Mouse (Mus musculus): ENCODE data around the gene Igsf9b. TPM values are rescaled to one million over a fixed set of nuclear protein-coding genes. Genes with fewer than 3 reads are reported as not detected.

Gene Igsf9b
- polyA plus RNA-seq (2016; fragmentation: Nextera tagmentation; extraction: Ambion mirVana): 4.2 and 4.8 TPM in 2 replicates

GRCm38 (mm10) chr9:27298411-27299285 is at the start of gene Igsf9b:
TSS of gene Igsf9b (plus strand) at chr9:27299204.
- under 1% methylated on average over 40 of the region's 40 CpGs for WGBS
- H3K27ac ChIP-seq (replicated peaks): peak within 1 kb of the TSS; percentile 67
- H3K36me3 ChIP-seq (replicated peaks): no peaks in the 10 kb centered on the region
- H3K27me3 ChIP-seq (replicated peaks; ENCODE audit: low read depth, poor library complexity, severe bottlenecking): peaks cover 49% of the 10 kb centered on the region
- H3K9me3 ChIP-seq: no peaks in the 10 kb centered on the region
- peaks cover 52% of the 10 kb centered on the region for H3K4me1 ChIP-seq
- H3K4me3 ChIP-seq: peak within 1 kb of the TSS; percentile 79
- peak; percentile 92 for DNase-seq (ENCODE audit: low spot score)

GRCm38 (mm10) chr9:27252034-27252714 is 46.8 kb upstream of the Igsf9b start:
- WGBS: 79% methylated on average over 7 of the region's 7 CpGs

GRCm38 (mm10) chr9:27256454-27256853 is 42.5 kb upstream of the Igsf9b start:
- no peak for DNase-seq (ENCODE audit: low spot score)
- Histone ChIP-seq H3K36me3 (replicated peaks) (no peaks in the 10 kb centered on the region), H3K27me3 (replicated peaks; ENCODE audit: low read depth, poor library complexity, severe bottlenecking) (no peaks in the 10 kb centered on the region), H3K9me3 (no peaks in the 10 kb centered on the region), H3K4me3 (no peak overlapping the region), H3K4me1 (no peaks in the 10 kb centered on the region), H3K27ac (replicated peaks) (no peak overlapping the region)
- 70% methylated on average over 6 of the region's 6 CpGs for WGBS

More at GRCm38 (mm10) chr9:27252034-27252714, 46.8 kb upstream of the Igsf9b start:
- DNase-seq (ENCODE audit: low spot score): no peak
- H3K9me3 ChIP-seq: no peaks in the 10 kb centered on the region
- no peaks in the 10 kb centered on the region for H3K4me1 ChIP-seq
- H3K27ac ChIP-seq (replicated peaks): no peak overlapping the region
- no peaks in the 10 kb centered on the region for H3K36me3 ChIP-seq (replicated peaks)
- no peak overlapping the region for H3K4me3 ChIP-seq
- no peaks in the 10 kb centered on the region for H3K27me3 ChIP-seq (replicated peaks; ENCODE audit: low read depth, poor library complexity, severe bottlenecking)

GRCm38 (mm10) chr9:27260378-27260947 is 38.5 kb upstream of the Igsf9b start:
- no peaks in the 10 kb centered on the region for H3K4me1 ChIP-seq
- 82% methylated on average over 3 of the region's 3 CpGs for WGBS

DNA sequence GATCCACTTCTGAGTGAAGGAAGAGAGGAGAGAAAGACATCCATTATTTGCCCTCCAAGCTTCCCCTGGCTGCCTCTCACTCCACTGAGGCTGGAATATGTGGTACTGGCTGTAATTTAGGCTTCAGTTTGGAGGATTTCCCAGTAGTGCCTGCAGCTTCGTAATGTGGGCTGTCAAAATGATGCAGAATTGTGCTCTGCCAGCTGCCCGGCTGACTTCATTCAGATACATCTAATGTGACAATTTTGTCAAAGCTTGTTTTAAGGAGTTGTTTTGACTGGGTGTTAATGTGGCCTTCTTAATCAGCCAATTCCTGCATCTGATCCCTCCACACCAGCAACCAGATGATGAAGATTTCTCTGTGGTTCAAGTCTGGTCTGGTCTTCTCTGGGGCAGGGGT is 37.1 kb upstream of the Igsf9b start:
- no peak for DNase-seq (ENCODE audit: low spot score)
- WGBS: 74% methylated on average over 2 of the region's 2 CpGs
- Histone ChIP-seq H3K4me1 (no peaks in the 10 kb centered on the region), H3K4me3 (no peak overlapping the region), H3K9me3 (no peaks in the 10 kb centered on the region), H3K36me3 (replicated peaks) (no peaks in the 10 kb centered on the region), H3K27me3 (replicated peaks; ENCODE audit: low read depth, poor library complexity, severe bottlenecking) (no peaks in the 10 kb centered on the region), H3K27ac (replicated peaks) (no peak overlapping the region)

More at GRCm38 (mm10) chr9:27260378-27260947, 38.5 kb upstream of the Igsf9b start:
- Histone ChIP-seq H3K36me3 (replicated peaks) (no peaks in the 10 kb centered on the region), H3K9me3 (no peaks in the 10 kb centered on the region), H3K27me3 (replicated peaks; ENCODE audit: low read depth, poor library complexity, severe bottlenecking) (no peaks in the 10 kb centered on the region), H3K27ac (replicated peaks) (no peak overlapping the region), H3K4me3 (no peak overlapping the region)
- no peak for DNase-seq (ENCODE audit: low spot score)

DNA sequence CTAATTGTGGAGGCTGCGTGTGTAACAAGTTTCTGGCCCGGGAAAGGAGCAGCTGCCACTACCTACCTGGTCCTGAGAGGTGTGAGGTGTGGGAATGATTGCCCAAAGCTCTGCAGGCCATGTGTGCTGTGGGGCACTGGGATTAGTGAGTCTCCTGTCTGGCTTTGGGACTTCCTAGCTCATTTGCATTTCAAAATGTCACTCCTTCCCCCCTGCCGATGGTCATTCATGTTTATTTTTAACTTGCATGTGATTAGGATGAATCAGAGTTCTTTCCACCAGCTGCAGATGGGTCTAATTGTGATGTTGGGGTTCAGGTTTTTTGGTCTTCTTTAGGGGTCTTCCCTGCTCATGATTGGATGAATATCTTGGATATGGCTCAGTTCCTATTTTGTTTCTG is 34.0 kb upstream of the Igsf9b start:
- H3K4me1 ChIP-seq: no peaks in the 10 kb centered on the region
- 63% methylated on average over 3 of the region's 3 CpGs for WGBS
- H3K27me3 ChIP-seq (replicated peaks; ENCODE audit: low read depth, poor library complexity, severe bottlenecking): no peaks in the 10 kb centered on the region
- H3K36me3 ChIP-seq (replicated peaks): no peaks in the 10 kb centered on the region
- no peak for DNase-seq (ENCODE audit: low spot score)
- H3K9me3 ChIP-seq: no peaks in the 10 kb centered on the region
- H3K4me3 ChIP-seq: no peak overlapping the region
- no peak overlapping the region for H3K27ac ChIP-seq (replicated peaks)

- Histone ChIP-seq H3K36me3 (replicated peaks) (no peaks in the 10 kb centered on the region), H3K4me3 (no peak overlapping the region), H3K27me3 (replicated peaks; ENCODE audit: low read depth, poor library complexity, severe bottlenecking) (no peaks in the 10 kb centered on the region), H3K27ac (replicated peaks) (no peak overlapping the region), H3K9me3 (no peaks in the 10 kb centered on the region), H3K4me1 (no peaks in the 10 kb centered on the region)
- DNase-seq (ENCODE audit: low spot score): no peak
- 90% methylated on average over 5 of the region's 5 CpGs for WGBS
Measured at GRCm38 (mm10) chr9:27267878-27268277, 31.1 kb upstream of the Igsf9b start.

DNA sequence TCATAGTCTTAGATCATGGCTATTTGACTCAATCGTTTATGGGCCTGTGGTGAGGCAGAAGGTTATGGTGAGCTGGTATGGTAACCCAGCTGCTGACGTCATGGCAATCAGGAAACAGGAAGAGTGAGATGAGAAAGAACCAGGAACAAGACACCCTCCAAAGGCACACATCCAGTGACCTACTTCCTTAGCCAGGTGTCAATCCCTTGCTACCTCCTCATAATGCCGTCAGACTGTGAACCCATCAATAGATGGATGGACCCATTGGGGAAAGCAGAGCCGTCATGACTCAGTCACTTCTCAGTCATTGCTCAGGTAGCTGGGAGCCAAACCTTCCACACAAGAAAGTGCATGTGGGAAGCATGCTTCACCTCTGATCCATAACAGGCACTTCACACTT is 30.5 kb upstream of the Igsf9b start:
- Histone ChIP-seq H3K27ac (replicated peaks) (no peak overlapping the region), H3K4me3 (no peak overlapping the region), H3K9me3 (no peaks in the 10 kb centered on the region), H3K4me1 (no peaks in the 10 kb centered on the region), H3K27me3 (replicated peaks; ENCODE audit: low read depth, poor library complexity, severe bottlenecking) (no peaks in the 10 kb centered on the region), H3K36me3 (replicated peaks) (no peaks in the 10 kb centered on the region)
- DNase-seq (ENCODE audit: low spot score): no peak
- 87% methylated on average over 4 of the region's 4 CpGs for WGBS

- 72% methylated on average over 4 of the region's 4 CpGs for WGBS
- Histone ChIP-seq H3K4me1 (no peaks in the 10 kb centered on the region), H3K36me3 (replicated peaks) (no peaks in the 10 kb centered on the region), H3K9me3 (no peaks in the 10 kb centered on the region), H3K27me3 (replicated peaks; ENCODE audit: low read depth, poor library complexity, severe bottlenecking) (no peaks in the 10 kb centered on the region), H3K4me3 (no peak overlapping the region), H3K27ac (replicated peaks) (no peak overlapping the region)
- DNase-seq (ENCODE audit: low spot score): no peak
Measured at GRCm38 (mm10) chr9:27269322-27269721, 29.7 kb upstream of the Igsf9b start.

GRCm38 (mm10) chr9:27269904-27270303 is 29.1 kb upstream of the Igsf9b start:
- Histone ChIP-seq H3K4me3 (no peak overlapping the region), H3K36me3 (replicated peaks) (no peaks in the 10 kb centered on the region), H3K27ac (replicated peaks) (no peak overlapping the region), H3K4me1 (no peaks in the 10 kb centered on the region), H3K9me3 (no peaks in the 10 kb centered on the region), H3K27me3 (replicated peaks; ENCODE audit: low read depth, poor library complexity, severe bottlenecking) (no peaks in the 10 kb centered on the region)
- 86% methylated on average over 2 of the region's 2 CpGs for WGBS
- DNase-seq (ENCODE audit: low spot score): no peak

DNA sequence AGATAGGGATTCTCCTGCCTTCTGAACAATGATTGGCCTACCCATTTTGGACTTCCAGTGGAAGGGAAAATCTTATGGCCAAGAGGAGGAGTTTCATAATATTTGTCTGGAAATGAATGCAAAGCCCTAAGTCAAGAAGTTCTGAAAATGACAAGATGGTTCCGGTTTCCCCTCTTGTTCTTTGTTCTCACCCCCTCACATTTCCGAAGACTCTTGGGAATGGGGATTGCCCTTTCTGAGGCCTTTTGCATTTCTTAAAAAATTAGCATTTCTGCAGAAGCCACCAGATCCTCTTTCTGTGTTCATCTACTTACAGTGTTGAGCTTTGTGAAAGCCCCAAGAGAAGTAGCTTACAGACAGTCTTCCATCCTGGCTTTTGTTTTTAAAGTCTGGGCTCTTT is 27.1 kb upstream of the Igsf9b start:
- no peak for DNase-seq (ENCODE audit: low spot score)
- H3K9me3 ChIP-seq: no peaks in the 10 kb centered on the region
- H3K36me3 ChIP-seq (replicated peaks): no peaks in the 10 kb centered on the region
- WGBS: 80% methylated on average over 2 of the region's 2 CpGs
- no peaks in the 10 kb centered on the region for H3K27me3 ChIP-seq (replicated peaks; ENCODE audit: low read depth, poor library complexity, severe bottlenecking)
- no peak overlapping the region for H3K4me3 ChIP-seq
- no peak overlapping the region for H3K27ac ChIP-seq (replicated peaks)
- no peaks in the 10 kb centered on the region for H3K4me1 ChIP-seq

GRCm38 (mm10) chr9:27272858-27273257 is 26.1 kb upstream of the Igsf9b start:
- WGBS: 95% methylated on average over 1 of the region's 1 CpGs
- Histone ChIP-seq H3K4me3 (no peak overlapping the region), H3K4me1 (no peaks in the 10 kb centered on the region), H3K9me3 (no peaks in the 10 kb centered on the region), H3K36me3 (replicated peaks) (no peaks in the 10 kb centered on the region), H3K27me3 (replicated peaks; ENCODE audit: low read depth, poor library complexity, severe bottlenecking) (no peaks in the 10 kb centered on the region), H3K27ac (replicated peaks) (no peak overlapping the region)
- no peak for DNase-seq (ENCODE audit: low spot score)
